Mouse (Mus musculus) olfactory bulb, adult 2 months (tissue): Measurements from ENCODE around the gene Rev1.

Experiments
- CTCF ChIP-seq: fragments of 200-500 bp; IDR thresholded peaks from 2 replicates; pipeline ENCODE4 v1.5.1; 2012; ENCODE audit warnings: low read depth, mild to moderate bottlenecking, low read length, moderate library complexity; ENCODE audit not compliant: insufficient read depth
- POLR2A ChIP-seq: fragments of 200-500 bp; IDR thresholded peaks from 2 replicates; pipeline ENCODE4 v1.6.1; 2012; ENCODE audit warnings: mild to moderate bottlenecking, low read depth, low read length, moderate library complexity; ENCODE audit not compliant: insufficient read depth

DNA sequence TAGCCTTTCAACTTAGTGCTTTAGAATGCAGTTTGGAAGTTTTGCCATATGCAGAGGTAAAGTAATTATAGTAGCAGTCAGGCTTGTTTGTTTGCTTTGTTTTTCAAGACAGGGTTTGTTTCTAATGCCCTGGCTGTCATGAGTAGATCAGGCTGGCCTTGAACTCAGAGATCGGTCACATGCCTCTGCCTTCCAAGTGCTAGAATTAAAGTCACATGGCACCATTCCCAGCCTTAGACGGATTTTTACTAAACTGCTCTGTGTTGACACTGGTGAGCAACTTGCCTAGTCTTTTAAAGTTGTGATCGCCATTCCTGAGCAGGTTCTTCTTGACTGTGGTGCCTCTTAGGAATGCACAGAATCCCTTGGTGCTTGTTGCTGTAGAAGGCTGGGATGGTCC, 122.9 kb downstream of the Rev1 start:
- TF ChIP-seq CTCF (no peak), POLR2A (no peak)
